ENCODE assay signal across 7 mouse cellular contexts in genomic region chr3:88145952-88146351, GRCm38 (mm10). TPM values are rescaled to one million over a fixed set of nuclear protein-coding genes. Genes with fewer than 3 reads are reported as not detected.
DNase-seq lines count a peak whose midpoint lies in the region; ATAC-seq lines count a peak whose summit lies in the region.

No protein-coding gene starts in this region.

- peak overlapping the region; percentile 95 for H3K4me2 ChIP-seq in embryonic facial prominence, embryonic 15.5 days (replicated peaks)
- H3K4me2 ChIP-seq in hindbrain, embryonic 15.5 days: peak overlapping the region; percentile 91; the same call in 1 of the 2 replicates

- no peaks in the 10 kb centered on the region for H3K27me3 ChIP-seq in embryonic facial prominence, embryonic 15.5 days
- no peaks in the 10 kb centered on the region for H3K27me3 ChIP-seq in hindbrain, embryonic 15.5 days

- WGBS in embryonic facial prominence, embryonic 15.5 days: 49% methylated on average over 5 of the region's 5 CpGs
- WGBS in hindbrain, embryonic 15.5 days: 79% methylated on average over 5 of the region's 5 CpGs

- no peaks in the 10 kb centered on the region for H3K36me3 ChIP-seq in embryonic facial prominence, embryonic 15.5 days
- H3K36me3 ChIP-seq in hindbrain, embryonic 15.5 days: no peaks in the 10 kb centered on the region

- no peak for ATAC-seq in embryonic facial prominence, embryonic 15.5 days (ENCODE audit: insufficient number of reproducible peaks, low FRiP score, low TSS enrichment, low read depth)
- no peak for ATAC-seq in hindbrain, embryonic 15.5 days (ENCODE audit: low FRiP score, low read depth)

- H3K4me1 ChIP-seq in embryonic facial prominence, embryonic 15.5 days: peaks cover 86% of the 10 kb centered on the region
- peaks cover 82% of the 10 kb centered on the region for H3K4me1 ChIP-seq in hindbrain, embryonic 15.5 days (replicated peaks)

- peak; percentile 74 for DNase-seq in spleen, adult 12 weeks (ENCODE audit: low spot score)
- DNase-seq in spleen, adult 18-20 months: no peak
- peak; percentile 34 to 46 for DNase-seq in lung, postnatal 4 days
- DNase-seq in retina, embryonic 14.5 days (ENCODE audit: low spot score): no peak
- no peak for DNase-seq in thymus, postnatal 25 days

- no peaks in the 10 kb centered on the region for H3K9me3 ChIP-seq in embryonic facial prominence, embryonic 15.5 days (replicated peaks)
- no peaks in the 10 kb centered on the region for H3K9me3 ChIP-seq in hindbrain, embryonic 15.5 days

- H3K27ac ChIP-seq in embryonic facial prominence, embryonic 15.5 days (replicated peaks): peak overlapping the region; percentile 68
- H3K27ac ChIP-seq in hindbrain, embryonic 15.5 days (replicated peaks): no peak overlapping the region

- no peak overlapping the region for H3K9ac ChIP-seq in embryonic facial prominence, embryonic 15.5 days
- H3K9ac ChIP-seq in hindbrain, embryonic 15.5 days: peak overlapping the region; percentile 19; the same call in 1 of the 2 replicates

- H3K4me3 ChIP-seq in embryonic facial prominence, embryonic 15.5 days (replicated peaks): peak overlapping the region; percentile 7; the same call in 1 of the 2 replicates
- H3K4me3 ChIP-seq in hindbrain, embryonic 15.5 days: no peak overlapping the region

RNA-seq across cellular contexts. Expression of gene Mef2d, which starts 3.8 kb away (rescaled TPM):
- polyA plus RNA-seq in embryonic facial prominence, embryonic 15.5 days (2015; fragmentation: Nextera tagmentation; extraction: Ambion mirVana): 31.0 and 31.1 TPM in 2 replicates
- 19.2 and 23.9 TPM in 2 replicates for polyA plus RNA-seq in hindbrain, embryonic 15.5 days (2015; fragmentation: Nextera tagmentation; extraction: Ambion mirVana)

Comparison
In these comparisons a context has a peak if more than half of its experiments do, and no peak if none do; other contexts are left out.
1. DNase-seq: peak in spleen, adult 12 weeks (single experiment) and lung, postnatal 4 days (2 of 2); none in spleen, adult 18-20 months (0 of 2), retina, embryonic 14.5 days (single experiment) and thymus, postnatal 25 days (single experiment).